Mouse (Mus musculus): ENCODE measurements around the gene 4632433K11Rik. TPM values are rescaled to one million over a fixed set of nuclear protein-coding genes. Genes with fewer than 3 reads are reported as not detected.

Gene 4632433K11Rik
- polyA plus RNA-seq (2012; ENCODE audit: low replicate concordance), result not detected in 2 replicates

GRCm38 (mm10) chr7:5033818-5034217, at the start of gene 4632433K11Rik:
TSS of gene 4632433K11Rik (plus strand) at chr7:5034118.

GRCm38 (mm10) chr7:4996003-4996895, 37.7 kb upstream of the 4632433K11Rik start, which contains the start of gene Zfp579:
TSS of gene Zfp579 (minus strand) at chr7:4996158.

GRCm38 (mm10) chr7:5014251-5015117, 19.4 kb upstream of the 4632433K11Rik start, which contains the start of the genes Zfp524 and Fiz1:
TSS of gene Zfp524 (plus strand) at chr7:5014415.
TSS of gene Fiz1 (minus strand) at chr7:5014697.

GRCm38 (mm10) chr7:5015118-5016001, 18.6 kb upstream of the 4632433K11Rik start, which contains the start of gene Gm44973:
TSS of gene Gm44973 (plus strand) at chr7:5015496.

GRCm38 (mm10) chr7:5020000-5020681, 13.8 kb upstream of the 4632433K11Rik start, which contains the start of the genes Zfp865 and Ccdc106:
TSS of gene Zfp865 (plus strand) at chr7:5020376.
TSS of gene Ccdc106 (plus strand) at chr7:5020553.

GRCm38 (mm10) chr7:5038109-5038732, 4.3 kb downstream of the 4632433K11Rik start, which contains the start of gene Zfp784:
TSS of gene Zfp784 (minus strand) at chr7:5038446.

GRCm38 (mm10) chr7:5051193-5052192, 17.6 kb downstream of the 4632433K11Rik start, which contains the start of gene Zfp580:
TSS of gene Zfp580 (plus strand) at chr7:5051538.

GRCm38 (mm10) chr7:5061774-5062359, 27.9 kb downstream of the 4632433K11Rik start, which contains the start of gene U2af2:
TSS of gene U2af2 (plus strand) at chr7:5062143.

GRCm38 (mm10) chr7:5080010-5080751, 46.3 kb downstream of the 4632433K11Rik start, which contains the start of gene Epn1:
TSS of gene Epn1 (plus strand) at chr7:5080235.

Other genes with a start within 250 kb of the 4632433K11Rik start
- gene Tmem238, start 244.5 kb upstream of the 4632433K11Rik start, polyA plus RNA-seq (2012; ENCODE audit: low replicate concordance), result 22.8 and 58.3 TPM in 2 replicates
- gene Rpl28, start 241.2 kb upstream of the 4632433K11Rik start, polyA plus RNA-seq (2012; ENCODE audit: low replicate concordance), result 2,892 and 4,049 TPM in 2 replicates
- gene Ube2s, start 221.5 kb upstream of the 4632433K11Rik start, polyA plus RNA-seq (2012; ENCODE audit: low replicate concordance), result 104 and 125 TPM in 2 replicates
- gene Shisa7, start 189.4 kb upstream of the 4632433K11Rik start, polyA plus RNA-seq (2012; ENCODE audit: low replicate concordance), result 0.09 and 1.7 TPM in 2 replicates
- gene Isoc2b, start 163.9 kb upstream of the 4632433K11Rik start, polyA plus RNA-seq (2012; ENCODE audit: low replicate concordance), result 1.5 and 1.6 TPM in 2 replicates
- gene Isoc2a, start 157.0 kb upstream of the 4632433K11Rik start, polyA plus RNA-seq (2012; ENCODE audit: low replicate concordance), result 3.7 and 21.0 TPM in 2 replicates
- gene Gm36210, start 127.6 kb upstream of the 4632433K11Rik start, polyA plus RNA-seq (2012; ENCODE audit: low replicate concordance), result 0.17 TPM in 1 of 2 replicates, not detected in the other
- 49.2 and 81.2 TPM in 2 replicates for gene Zfp628, start 118.9 kb upstream of the 4632433K11Rik start, polyA plus RNA-seq (2012; ENCODE audit: low replicate concordance)
- 1.9 and 3.5 TPM in 2 replicates for gene Nat14, start 112.1 kb upstream of the 4632433K11Rik start, polyA plus RNA-seq (2012; ENCODE audit: low replicate concordance)
- 0.11 and 0.21 TPM in 2 replicates for gene Ssc5d, start 108.3 kb upstream of the 4632433K11Rik start, polyA plus RNA-seq (2012; ENCODE audit: low replicate concordance)
- gene Sbk2, start 69.7 kb upstream of the 4632433K11Rik start, polyA plus RNA-seq (2012; ENCODE audit: low replicate concordance), result 0.25 and 0.81 TPM in 2 replicates
- gene Sbk3, start 63.0 kb upstream of the 4632433K11Rik start, polyA plus RNA-seq (2012; ENCODE audit: low replicate concordance), result not detected in 2 replicates
- gene Zfp579, start 38.0 kb upstream of the 4632433K11Rik start, polyA plus RNA-seq (2012; ENCODE audit: low replicate concordance), result 57.7 and 140 TPM in 2 replicates
- 60.5 and 72.3 TPM in 2 replicates for gene Zfp524, start 19.7 kb upstream of the 4632433K11Rik start, polyA plus RNA-seq (2012; ENCODE audit: low replicate concordance)
- 31.6 and 47.8 TPM in 2 replicates for gene Fiz1, start 19.4 kb upstream of the 4632433K11Rik start, polyA plus RNA-seq (2012; ENCODE audit: low replicate concordance)
- 55.5 TPM in 1 of 2 replicates, not detected in the other for gene Gm44973, start 18.6 kb upstream of the 4632433K11Rik start, polyA plus RNA-seq (2012; ENCODE audit: low replicate concordance)
- gene Zfp865, start 13.7 kb upstream of the 4632433K11Rik start, polyA plus RNA-seq (2012; ENCODE audit: low replicate concordance), result 97.4 and 264 TPM in 2 replicates
- gene Ccdc106, start 13.6 kb upstream of the 4632433K11Rik start, polyA plus RNA-seq (2012; ENCODE audit: low replicate concordance), result 0.99 and 2.0 TPM in 2 replicates
- 4.2 and 6.3 TPM in 2 replicates for gene Zfp784, start 4.3 kb downstream of the 4632433K11Rik start, polyA plus RNA-seq (2012; ENCODE audit: low replicate concordance)
- gene Zfp580, start 17.4 kb downstream of the 4632433K11Rik start, polyA plus RNA-seq (2012; ENCODE audit: low replicate concordance), result 27.8 and 63.8 TPM in 2 replicates
- 344 and 667 TPM in 2 replicates for gene U2af2, start 28.0 kb downstream of the 4632433K11Rik start, polyA plus RNA-seq (2012; ENCODE audit: low replicate concordance)
- 685 and 1,033 TPM in 2 replicates for gene Epn1, start 46.1 kb downstream of the 4632433K11Rik start, polyA plus RNA-seq (2012; ENCODE audit: low replicate concordance)
- not detected in 2 replicates for gene Rfpl4, start 82.8 kb downstream of the 4632433K11Rik start, polyA plus RNA-seq (2012; ENCODE audit: low replicate concordance)
- gene Rasl2-9, start 91.8 kb downstream of the 4632433K11Rik start, polyA plus RNA-seq (2012; ENCODE audit: low replicate concordance), result 0.20 and 0.23 TPM in 2 replicates
- not detected in 2 replicates for gene Vmn1r55, start 115.6 kb downstream of the 4632433K11Rik start, polyA plus RNA-seq (2012; ENCODE audit: low replicate concordance)
- gene Vmn1r56, start 162.6 kb downstream of the 4632433K11Rik start, polyA plus RNA-seq (2012; ENCODE audit: low replicate concordance), result not detected in 2 replicates
- gene Vmn1r57, start 184.4 kb downstream of the 4632433K11Rik start, polyA plus RNA-seq (2012; ENCODE audit: low replicate concordance), result not detected in 2 replicates